Mouse (Mus musculus) bone marrow macrophage, adult 2 months (primary cell): ENCODE data around the gene Ift22.

Source experiments
- CTCF ChIP-seq: IDR thresholded peaks from 2 replicates; pipeline ENCODE4 v1.5.1; 2012; ENCODE audit warnings: low read depth, mild to moderate bottlenecking, low read length, moderate library complexity
- POLR2A ChIP-seq: IDR thresholded peaks from 2 replicates; pipeline ENCODE4 v1.6.1; 2012; ENCODE audit warnings: mild to moderate bottlenecking, low read depth, low read length, borderline replicate concordance

DNA sequence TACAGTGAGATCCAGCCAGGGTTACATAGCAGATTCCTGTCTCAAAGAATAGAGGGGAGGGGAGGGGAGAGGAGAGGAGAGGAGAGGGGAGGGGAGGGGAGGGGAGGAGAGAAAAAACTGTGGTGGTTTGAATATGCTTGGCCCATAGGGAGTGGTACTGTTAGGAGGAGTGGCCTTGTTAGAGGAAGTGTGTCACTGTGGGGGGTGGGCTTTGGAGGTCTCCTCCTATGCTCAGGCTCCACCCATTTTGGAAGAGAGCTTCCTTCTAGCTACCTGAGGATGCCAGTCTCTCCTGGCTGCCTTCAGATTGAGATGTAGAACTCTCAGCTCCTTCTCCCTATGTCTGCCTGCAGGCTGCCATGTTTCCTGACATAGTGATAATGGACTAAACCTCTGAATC is 39.9 kb downstream of the Ift22 start:
- no peak for TF ChIP-seq CTCF
- TF ChIP-seq POLR2A: no peak
